Mouse (Mus musculus) testis, adult 2 months (tissue): ENCODE data around the gene Gusb.

Experiments
- CTCF ChIP-seq: fragments of 200-500 bp; IDR thresholded peaks from 2 replicates; pipeline ENCODE4 v1.5.1; 2012; ENCODE audit warnings: low read depth, mild to moderate bottlenecking, inconsistent platforms, low read length, moderate library complexity; ENCODE audit not compliant: control insufficient read depth, insufficient read depth, insufficient replicate concordance
- POLR2A ChIP-seq: fragments of 200-500 bp; IDR thresholded peaks from 2 replicates; pipeline ENCODE4 v1.6.1; 2012; ENCODE audit warnings: low read depth, mild to moderate bottlenecking, inconsistent platforms, low read length, moderate library complexity; ENCODE audit not compliant: control insufficient read depth

DNA sequence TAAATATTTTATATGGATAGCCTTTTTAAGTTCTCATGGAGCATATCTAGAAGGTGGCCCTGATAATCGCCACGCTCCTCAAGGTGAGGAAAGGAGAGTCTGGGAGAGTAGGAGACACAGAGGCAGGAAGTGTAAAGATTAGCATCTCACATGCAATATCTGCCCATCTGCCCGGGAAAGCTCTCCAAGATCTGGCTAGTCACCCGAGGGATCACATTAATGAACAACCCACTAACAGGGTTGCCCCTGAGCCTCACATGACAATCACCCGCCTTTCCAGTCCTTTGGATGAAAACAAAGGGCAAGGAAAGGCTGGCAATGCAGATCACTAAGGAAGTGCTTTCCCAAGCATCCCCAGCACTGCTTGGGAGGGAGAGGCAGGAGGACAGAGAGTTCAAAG, 24.3 kb upstream of the Gusb start:
- TF ChIP-seq POLR2A: no peak
- no peak for TF ChIP-seq CTCF
